Mouse (Mus musculus) heart, adult 2 months (tissue): ENCODE results near the gene Irak3. TPM values are rescaled to one million over a fixed set of nuclear protein-coding genes. Genes with fewer than 3 reads are reported as not detected.
"Not testable (repeated sequence)": the region's sequence is repeated elsewhere in the genome, so short reads cannot be mapped to it uniquely, and the experiment has no call there.

Experiments
- DNase-seq, 2 experiments: peaks; one replicate each; pipeline ENCODE4 v3.0.0; 2021
- H3K27ac ChIP-seq: fragments of 200-600 bp; 2 replicates; pipeline ENCODE4 v1.8.1; 2022
- H3K27me3 ChIP-seq: fragments of 200-500 bp; 2 replicates; pipeline ENCODE4 v1.6.1; 2012; ENCODE audit warnings: mild to moderate bottlenecking, low read length, inconsistent platforms, mixed read lengths; ENCODE audit not compliant: control insufficient read depth, insufficient read depth
- H3K36me3 ChIP-seq: fragments of 200-500 bp; 2 replicates; pipeline ENCODE4 v1.6.1; 2012; ENCODE audit warnings: low read length, inconsistent platforms; ENCODE audit not compliant: control insufficient read depth, insufficient read depth
- H3K4me1 ChIP-seq: fragments of 200-500 bp; 2 replicates; pipeline ENCODE4 v1.6.1; 2011; ENCODE audit warnings: low read length; ENCODE audit not compliant: control insufficient read depth, insufficient read depth
- H3K4me3 ChIP-seq: fragments of 200-600 bp; 2 replicates; pipeline ENCODE4 v1.8.1; 2022
- H3K79me2 ChIP-seq: fragments of 200-500 bp; replicated peaks from 2 replicates; pipeline ENCODE4 v1.6.1; 2012; ENCODE audit warnings: mild to moderate bottlenecking, inconsistent platforms, low read length, moderate library complexity, mixed read lengths; ENCODE audit not compliant: control insufficient read depth, insufficient read depth
- H3K9ac ChIP-seq: fragments of 200-500 bp; 2 replicates; pipeline ENCODE4 v1.6.1; 2012; ENCODE audit warnings: low read depth, mild to moderate bottlenecking, control low read depth, inconsistent platforms, low read length, mixed read lengths
- CTCF ChIP-seq: fragments of 200-600 bp; IDR thresholded peaks from 2 replicates; pipeline ENCODE4 v1.8.1; 2022; ENCODE audit warnings: antibody characterized with exemption, mild to moderate bottlenecking, moderate library complexity
- EP300 ChIP-seq: fragments of 200-500 bp; IDR thresholded peaks from 2 replicates; pipeline ENCODE4 v1.6.1; 2011; ENCODE audit warnings: low read depth, low read length, control low read depth; ENCODE audit not compliant: insufficient read depth
- POLR2A ChIP-seq: fragments of 200-500 bp; IDR thresholded peaks from 2 replicates; pipeline ENCODE4 v1.6.1; 2011; ENCODE audit warnings: mild to moderate bottlenecking, low read depth, low read length, control low read depth; ENCODE audit not compliant: insufficient read depth
- WGBS: fragments of 180-500 bp; shearing (Covaris S2); methylation state at CpG from one replicate; pipeline ENCODE4 v1.1.7; 2018; 5-methylcytosine and 5-hydroxymethylcytosine counted together
- intact Hi-C: fragments of 180-260 bp; cut with DNase I; formaldehyde crosslinking; loops from one replicate; pipeline ENCODE4 v1.15.1; 2025
- polyA plus RNA-seq: library from polyadenylated mRNA; depleted of rRNA; stranded (reverse); fragments of >200 nt; gene quantifications from 2 replicates; pipeline ENCODE4 v1.2.3, GENCODE M21; 2012
- total RNA-seq, 2 experiments: library from RNA; stranded (reverse); gene quantifications; 2 replicates each; pipeline ENCODE4 v1.2.3; 2021

The Irak3 gene
- total and polyA plus RNA-seq, 3 experiments = 2.6 to 3.7 (median 3.0) TPM

DNA sequence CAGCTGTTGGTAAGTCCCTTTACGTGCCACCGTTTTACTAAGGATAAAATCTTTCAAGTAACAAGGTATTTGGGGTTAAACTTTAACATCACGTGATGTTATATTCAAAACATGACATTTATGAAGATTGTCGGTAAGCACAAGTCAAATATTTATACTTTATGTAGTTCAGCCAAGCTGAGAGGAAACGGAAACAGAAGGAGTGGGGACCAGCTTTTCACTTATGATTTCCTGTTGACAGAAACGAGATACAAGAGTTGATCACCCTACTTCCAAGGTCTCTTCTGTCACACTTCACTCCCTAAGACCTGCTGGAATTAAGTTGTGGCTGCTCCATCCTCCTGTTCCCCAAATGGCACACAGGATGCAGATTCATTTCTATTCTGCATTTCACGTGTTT, 18.8 kb upstream of the Irak3 start:
- WGBS = 51% methylated on average over 7 of the region's 7 CpGs
- H3K27me3 ChIP-seq = no peaks in the 10 kb centered on the region
- TF ChIP-seq POLR2A (no peak), EP300 (no peak), CTCF (no peak)
- intact Hi-C loops = no loop called here
- peak overlapping the region; percentile 44 for H3K27ac ChIP-seq
- H3K4me3 ChIP-seq = no peak overlapping the region
- no peak for DNase-seq
- H3K4me1 ChIP-seq = peaks cover 1% of the 10 kb centered on the region; the same call in 1 of the 2 replicates
- no peaks in the 10 kb centered on the region for H3K79me2 ChIP-seq
- no peak overlapping the region for H3K9ac ChIP-seq
- H3K36me3 ChIP-seq = no peaks in the 10 kb centered on the region; the same call in 1 of the 2 replicates

DNA sequence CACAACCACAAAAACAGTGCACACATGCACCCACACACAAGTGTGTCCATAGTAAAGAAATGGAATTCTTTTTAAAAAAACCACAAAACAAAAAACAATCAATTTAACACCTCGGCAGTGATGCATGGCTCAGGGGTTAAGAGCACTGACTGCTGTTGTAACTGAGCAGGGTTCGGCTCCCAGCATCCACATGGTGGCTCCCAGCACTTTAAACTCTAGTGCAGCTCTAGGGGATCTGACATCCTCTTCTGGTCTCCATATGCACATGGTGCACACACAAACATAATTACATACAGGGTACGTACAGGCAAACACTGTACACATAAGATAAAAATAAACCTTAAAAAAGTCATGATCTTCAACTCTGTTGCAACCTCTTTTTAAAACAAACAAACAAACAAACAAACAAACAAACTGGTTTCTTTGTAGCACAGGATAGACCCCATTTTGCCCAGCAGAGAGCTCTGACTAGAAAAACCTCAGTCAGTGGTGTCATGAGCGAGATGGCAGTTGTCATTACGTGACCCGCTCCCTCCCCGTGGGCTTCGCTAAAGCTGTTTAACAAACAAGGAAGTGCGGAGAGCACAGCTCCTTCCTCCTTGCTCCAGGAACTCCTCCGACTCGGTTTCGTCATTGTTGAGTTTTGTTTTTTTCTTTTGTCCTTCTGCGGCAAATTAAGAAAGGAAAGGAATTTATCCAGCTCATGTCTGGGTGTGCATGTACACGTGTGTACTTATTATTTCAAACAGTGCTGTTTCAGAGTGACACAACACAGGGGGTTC, 17.8 kb upstream of the Irak3 start:
- Histone ChIP-seq H3K4me3 (no peak overlapping the region), H3K27ac (peak overlapping the region; percentile 44), H3K27me3 (no peaks in the 10 kb centered on the region), H3K4me1 (peaks cover 1% of the 10 kb centered on the region; the same call in 1 of the 2 replicates), H3K36me3 (no peaks in the 10 kb centered on the region; the same call in 1 of the 2 replicates), H3K79me2 (no peaks in the 10 kb centered on the region), H3K9ac (no peak overlapping the region)
- 53% methylated on average over 14 of the region's 14 CpGs for WGBS
- TF ChIP-seq EP300 = no peak
- TF ChIP-seq CTCF = no peak
- TF ChIP-seq POLR2A = peak; percentile 23; the same call in 1 of the 2 replicates
- intact Hi-C loops = no loop called here
- DNase-seq = peak in 1 of 2 experiments; percentile 20

DNA sequence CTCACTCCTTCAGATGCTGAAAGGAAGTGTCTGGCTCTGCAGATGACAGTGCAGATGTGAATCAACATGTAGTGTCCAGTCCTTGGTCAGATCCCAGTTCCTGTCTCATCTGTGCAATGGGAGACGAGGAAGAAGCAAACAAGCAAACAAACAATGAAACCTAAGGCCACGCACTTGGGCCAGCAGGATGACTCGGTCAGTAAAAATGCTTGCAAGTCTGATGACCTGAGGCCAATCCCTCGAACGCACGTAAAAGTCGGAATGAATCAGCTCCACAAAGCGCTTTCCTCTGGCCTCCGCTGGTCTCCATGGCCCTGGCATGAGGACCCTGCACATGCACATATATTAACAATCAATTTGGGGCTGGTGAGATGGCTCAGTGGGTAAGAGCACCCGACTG, 17.1 kb upstream of the Irak3 start:
- Histone ChIP-seq H3K27me3 (no peaks in the 10 kb centered on the region), H3K4me1 (peaks cover 1% of the 10 kb centered on the region; the same call in 1 of the 2 replicates), H3K4me3 (no peak overlapping the region), H3K27ac (no peak overlapping the region), H3K79me2 (no peaks in the 10 kb centered on the region), H3K9ac (no peak overlapping the region), H3K36me3 (no peaks in the 10 kb centered on the region; the same call in 1 of the 2 replicates)
- TF ChIP-seq EP300 = no peak
- no peak for TF ChIP-seq CTCF
- TF ChIP-seq POLR2A = no peak
- intact Hi-C loops = no loop called here
- no peak for DNase-seq
- WGBS = 90% methylated on average over 10 of the region's 10 CpGs

DNA sequence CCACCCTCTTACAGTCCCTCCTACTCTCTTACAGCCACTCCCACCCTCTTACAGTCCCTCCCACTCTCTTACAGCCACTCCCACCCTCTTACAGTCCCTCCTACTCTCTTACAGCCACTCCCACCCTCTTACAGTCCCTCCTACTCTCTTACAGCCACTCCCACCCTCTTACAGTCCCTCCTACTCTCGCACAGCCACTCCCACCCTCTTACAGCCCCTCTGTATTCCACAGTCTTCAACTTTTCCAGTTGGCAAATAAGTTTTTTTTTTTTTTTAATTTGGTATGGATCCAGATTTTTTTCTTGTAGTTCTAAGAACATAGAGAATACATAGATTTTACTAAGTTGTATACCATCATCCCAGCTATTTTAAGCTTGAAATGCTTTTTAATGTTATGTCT, 15.2 kb upstream of the Irak3 start:
- H3K27ac ChIP-seq, intact Hi-C loops, H3K4me1 ChIP-seq, H3K9ac ChIP-seq, H3K79me2 ChIP-seq, H3K27me3 ChIP-seq, H3K4me3 ChIP-seq, H3K36me3 ChIP-seq, DNase-seq: not testable (repeated sequence)
- WGBS = 81% methylated on average over 1 of the region's 1 CpGs

DNA sequence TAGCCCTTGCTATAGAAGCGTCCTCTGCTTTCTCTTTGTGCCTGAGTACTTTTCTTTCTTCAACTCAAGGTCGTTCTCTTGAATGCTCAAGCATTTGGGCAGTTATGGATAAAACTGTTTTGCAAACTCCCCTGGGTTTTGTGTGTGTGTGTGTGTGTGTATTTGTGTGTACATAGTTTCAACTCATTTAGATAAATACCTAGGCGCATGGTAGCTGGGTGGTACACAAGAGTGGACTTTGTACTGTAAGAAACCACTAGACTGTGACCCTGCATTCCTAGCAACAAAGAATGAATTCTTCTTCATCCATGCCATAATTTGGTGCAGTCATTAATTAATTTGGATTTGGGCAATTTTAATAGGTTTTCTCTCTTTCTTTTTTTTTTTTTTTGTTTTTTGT, 8.2 kb upstream of the Irak3 start:
- Histone ChIP-seq H3K4me1 (0 out of 2 replicates have a peak, but pooled peaks cover 4% of the 10 kb centered on the region), H3K79me2 (0 out of 2 replicates have a peak, but pooled peaks cover 2% of the 10 kb centered on the region), H3K27ac (no peak overlapping the region), H3K9ac (no peak overlapping the region), H3K4me3 (no peak overlapping the region), H3K27me3 (no peaks in the 10 kb centered on the region), H3K36me3 (no peaks in the 10 kb centered on the region; the same call in 1 of the 2 replicates)
- WGBS = 83% methylated on average over 3 of the region's 3 CpGs
- intact Hi-C loops = no loop called here
- no peak for TF ChIP-seq EP300
- no peak for TF ChIP-seq POLR2A
- TF ChIP-seq CTCF = no peak
- no peak for DNase-seq

DNA sequence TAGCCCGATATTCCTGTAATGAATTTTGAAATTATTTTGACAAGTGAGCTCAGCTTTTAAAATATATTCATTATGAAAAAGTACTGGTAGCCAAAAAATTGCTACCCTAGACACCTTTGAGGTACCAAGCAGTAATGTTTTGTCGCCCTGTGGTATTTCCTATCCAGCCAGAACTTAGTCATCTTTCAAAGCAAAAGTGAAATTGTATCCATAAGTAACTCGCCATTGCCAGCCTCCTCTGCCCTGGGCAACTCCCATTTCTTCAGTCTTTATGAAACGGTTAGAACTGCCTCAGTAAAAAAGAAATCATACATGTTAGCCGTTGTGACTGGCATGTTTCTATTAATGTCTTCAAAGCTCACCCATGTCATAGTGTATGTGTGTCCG, 7.6 kb upstream of the Irak3 start:
- WGBS = 41% methylated on average over 6 of the region's 6 CpGs
- peak overlapping the region; percentile 81; the same call in 1 of the 2 replicates for H3K27ac ChIP-seq
- H3K4me3 ChIP-seq = peak overlapping the region; percentile 94
- H3K36me3 ChIP-seq = no peaks in the 10 kb centered on the region; the same call in 1 of the 2 replicates
- TF ChIP-seq POLR2A (no peak), EP300 (no peak)
- 0 out of 2 replicates have a peak, but pooled peaks cover 2% of the 10 kb centered on the region for H3K79me2 ChIP-seq
- H3K9ac ChIP-seq = no peak overlapping the region
- H3K27me3 ChIP-seq = no peaks in the 10 kb centered on the region
- H3K4me1 ChIP-seq = peaks cover 4% of the 10 kb centered on the region; the same call in 1 of the 2 replicates
- intact Hi-C loops = loop anchor here (1.0 kb wide), 1 partner anchor 16 kb away; no protein-coding TSS in a partner anchor
- DNase-seq = no peak
